Mouse (Mus musculus) liver, embryonic 14.5 days (tissue): Measurements from ENCODE around the gene Btbd8.

Experiments used
- CTCF ChIP-seq: IDR thresholded peaks from 2 replicates; pipeline ENCODE4 v1.5.1; 2016; ENCODE audit warnings: antibody characterized with exemption, low read depth, control low read depth
- EP300 ChIP-seq: IDR thresholded peaks from 2 replicates; pipeline ENCODE4 v1.6.1; 2016; ENCODE audit warnings: antibody characterized with exemption, low read depth

DNA sequence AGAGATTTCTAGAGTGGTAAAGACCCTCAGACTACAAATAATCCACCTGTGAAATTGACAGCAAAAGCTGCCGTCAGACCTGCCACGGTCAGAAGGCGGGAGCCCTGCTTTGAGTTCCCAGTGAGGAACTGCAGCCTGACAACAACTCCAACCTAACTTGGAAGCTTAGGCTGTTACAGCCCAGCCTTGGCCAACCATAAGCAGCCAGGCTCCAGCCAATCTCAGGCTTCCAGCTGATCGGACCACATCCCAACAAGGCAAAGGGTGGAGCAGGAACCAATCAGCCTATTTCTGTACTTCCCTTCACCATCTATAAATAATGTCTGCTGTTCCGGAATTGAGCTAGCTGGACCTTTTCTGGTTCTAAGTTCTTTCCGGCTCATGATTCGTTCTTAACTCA is 84.1 kb downstream of the Btbd8 start:
- TF ChIP-seq CTCF: no peak
- no peak for TF ChIP-seq EP300
